Mouse (Mus musculus): ENCODE measurements at regions not wholly inside any gene's neighbourhood (a gene's known extent, or its start where the extent isn't known, plus 50 kb on each side); places are given as distances from the start of the nearest gene placed in this dataset.

GRCm38 (mm10) chr6:37713411-37713810 lies 157.2 kb upstream of the Trim24 start:
- no peak overlapping the region for H3K27ac ChIP-seq
- DNase-seq (ENCODE audit: low spot score): no peak
- no peak for ATAC-seq
- TF ChIP-seq CTCF (IDR thresholded peaks at IDR 0.05; ENCODE audit: low read depth): no peak
- no peaks in the 10 kb centered on the region for H3K9me3 ChIP-seq (ENCODE audit: low read length)
- H3K36me3 ChIP-seq (ENCODE audit: insufficient read depth, low read length): no peaks in the 10 kb centered on the region
- H3K4me2 ChIP-seq (ENCODE audit: low read depth, low read length): no peak overlapping the region
- no peak overlapping the region for H3K4me3 ChIP-seq (ENCODE audit: low read length)
- no peaks in the 10 kb centered on the region for H3K4me1 ChIP-seq (ENCODE audit: insufficient read depth, low read length)
- H3K27me3 ChIP-seq (ENCODE audit: insufficient read depth, low read length): no peaks in the 10 kb centered on the region
- H3K9ac ChIP-seq (replicated peaks; ENCODE audit: low read length): no peak overlapping the region
- 68% methylated on average over 4 of the region's 4 CpGs for WGBS

GRCm38 (mm10) chr6:37714223-37714928 lies 156.2 kb upstream of the Trim24 start:
- Histone ChIP-seq H3K27ac (peak overlapping the region; percentile 45; the same call in 1 of the 2 replicates), H3K4me3 (ENCODE audit: low read length) (no peak overlapping the region), H3K36me3 (ENCODE audit: insufficient read depth, low read length) (no peaks in the 10 kb centered on the region), H3K4me2 (ENCODE audit: low read depth, low read length) (no peak overlapping the region), H3K9me3 (ENCODE audit: low read length) (no peaks in the 10 kb centered on the region), H3K4me1 (ENCODE audit: insufficient read depth, low read length) (no peaks in the 10 kb centered on the region), H3K9ac (replicated peaks; ENCODE audit: low read length) (no peak overlapping the region), H3K27me3 (ENCODE audit: insufficient read depth, low read length) (no peaks in the 10 kb centered on the region)
- no peak for TF ChIP-seq CTCF (IDR thresholded peaks at IDR 0.05; ENCODE audit: low read depth)
- WGBS: 13% methylated on average over 6 of the region's 6 CpGs
- ATAC-seq (peak; percentile 87), DNase-seq (ENCODE audit: low spot score) (peak; percentile 64)

- Histone ChIP-seq H3K36me3 (ENCODE audit: insufficient read depth, low read length) (no peaks in the 10 kb centered on the region), H3K9ac (replicated peaks; ENCODE audit: low read length) (no peak overlapping the region), H3K4me2 (ENCODE audit: low read depth, low read length) (no peak overlapping the region), H3K4me1 (ENCODE audit: insufficient read depth, low read length) (no peaks in the 10 kb centered on the region), H3K27me3 (ENCODE audit: insufficient read depth, low read length) (no peaks in the 10 kb centered on the region), H3K27ac (no peak overlapping the region), H3K4me3 (ENCODE audit: low read length) (no peak overlapping the region), H3K9me3 (ENCODE audit: low read length) (no peaks in the 10 kb centered on the region)
- TF ChIP-seq CTCF (IDR thresholded peaks at IDR 0.05; ENCODE audit: low read depth): no peak
- ATAC-seq (no peak), DNase-seq (ENCODE audit: low spot score) (no peak)
- 66% methylated on average over 1 of the region's 1 CpGs for WGBS
These were observed 148.9 kb upstream of the Trim24 start for GRCm38 (mm10) chr6:37721736-37722135.

GRCm38 (mm10) chr6:37723337-37723736 lies 147.3 kb upstream of the Trim24 start:
- 52% methylated on average over 4 of the region's 4 CpGs for WGBS
- ATAC-seq (no peak), DNase-seq (ENCODE audit: low spot score) (peak; percentile 53)
- no peak overlapping the region for H3K4me2 ChIP-seq (ENCODE audit: low read depth, low read length)
- no peak overlapping the region for H3K27ac ChIP-seq
- no peak overlapping the region for H3K9ac ChIP-seq (replicated peaks; ENCODE audit: low read length)
- no peaks in the 10 kb centered on the region for H3K9me3 ChIP-seq (ENCODE audit: low read length)
- no peak for TF ChIP-seq CTCF (IDR thresholded peaks at IDR 0.05; ENCODE audit: low read depth)
- no peaks in the 10 kb centered on the region for H3K36me3 ChIP-seq (ENCODE audit: insufficient read depth, low read length)
- no peak overlapping the region for H3K4me3 ChIP-seq (ENCODE audit: low read length)
- H3K4me1 ChIP-seq (ENCODE audit: insufficient read depth, low read length): no peaks in the 10 kb centered on the region
- no peaks in the 10 kb centered on the region for H3K27me3 ChIP-seq (ENCODE audit: insufficient read depth, low read length)

- Histone ChIP-seq H3K4me3 (ENCODE audit: low read length) (no peak overlapping the region), H3K9ac (replicated peaks; ENCODE audit: low read length) (no peak overlapping the region), H3K4me1 (ENCODE audit: insufficient read depth, low read length) (no peaks in the 10 kb centered on the region), H3K4me2 (ENCODE audit: low read depth, low read length) (no peak overlapping the region), H3K9me3 (ENCODE audit: low read length) (no peaks in the 10 kb centered on the region), H3K27ac (no peak overlapping the region), H3K27me3 (ENCODE audit: insufficient read depth, low read length) (no peaks in the 10 kb centered on the region), H3K36me3 (ENCODE audit: insufficient read depth, low read length) (no peaks in the 10 kb centered on the region)
- WGBS: 96% methylated on average over 5 of the region's 5 CpGs
- TF ChIP-seq CTCF (IDR thresholded peaks at IDR 0.05; ENCODE audit: low read depth): no peak
- no peak for DNase-seq (ENCODE audit: low spot score)
- no peak for ATAC-seq
These were observed 146.4 kb upstream of the Trim24 start for GRCm38 (mm10) chr6:37724240-37724639.

GRCm38 (mm10) chr6:37728621-37729020 lies 142.0 kb upstream of the Trim24 start:
- Histone ChIP-seq H3K9ac (replicated peaks; ENCODE audit: low read length) (no peak overlapping the region), H3K4me1 (ENCODE audit: insufficient read depth, low read length) (no peaks in the 10 kb centered on the region), H3K4me3 (ENCODE audit: low read length) (no peak overlapping the region), H3K27ac (no peak overlapping the region), H3K4me2 (ENCODE audit: low read depth, low read length) (no peak overlapping the region), H3K36me3 (ENCODE audit: insufficient read depth, low read length) (no peaks in the 10 kb centered on the region), H3K27me3 (ENCODE audit: insufficient read depth, low read length) (no peaks in the 10 kb centered on the region), H3K9me3 (ENCODE audit: low read length) (no peaks in the 10 kb centered on the region)
- ATAC-seq: no peak
- no peak for TF ChIP-seq CTCF (IDR thresholded peaks at IDR 0.05; ENCODE audit: low read depth)
- WGBS: 75% methylated on average over 2 of the region's 2 CpGs
- DNase-seq (ENCODE audit: low spot score): no peak

- Histone ChIP-seq H3K27ac (no peak overlapping the region), H3K4me3 (ENCODE audit: low read length) (no peak overlapping the region), H3K9me3 (ENCODE audit: low read length) (no peaks in the 10 kb centered on the region), H3K27me3 (ENCODE audit: insufficient read depth, low read length) (no peaks in the 10 kb centered on the region), H3K36me3 (ENCODE audit: insufficient read depth, low read length) (no peaks in the 10 kb centered on the region), H3K9ac (replicated peaks; ENCODE audit: low read length) (no peak overlapping the region), H3K4me1 (ENCODE audit: insufficient read depth, low read length) (no peaks in the 10 kb centered on the region), H3K4me2 (ENCODE audit: low read depth, low read length) (no peak overlapping the region)
- no peak for ATAC-seq
- no peak for TF ChIP-seq CTCF (IDR thresholded peaks at IDR 0.05; ENCODE audit: low read depth)
- WGBS: 92% methylated on average over 2 of the region's 2 CpGs
- DNase-seq (ENCODE audit: low spot score): no peak
These were observed 141.4 kb upstream of the Trim24 start for GRCm38 (mm10) chr6:37729165-37729564.
